Mouse (Mus musculus) embryonic facial prominence, embryonic 14.5 days (tissue): ENCODE measurements around the gene Cadm1. TPM values are rescaled to one million over a fixed set of nuclear protein-coding genes. Genes with fewer than 3 reads are reported as not detected.

ENCODE experiments used
- ATAC-seq: fragments of 200-750 bp; cut with Nextera tagmentation; 2 replicates; pipeline ENCODE4 v1.8.0; 2017; ENCODE audit warnings: low read depth, moderate number of reproducible peaks, moderate TSS enrichment
- DNase-seq: peaks from one replicate; pipeline ENCODE4 v3.0.0-alpha.2; 2015; ENCODE audit warnings: low spot score
- H3K27ac ChIP-seq: fragments of 300-500 bp; sonication (generic); replicated peaks from 2 replicates; pipeline ENCODE4 v1.5.1; 2014; ENCODE audit warnings: low read depth, mild to moderate bottlenecking, low read length, moderate library complexity
- H3K27me3 ChIP-seq: fragments of 300-500 bp; sonication (generic); replicated peaks from 2 replicates; pipeline ENCODE4 v1.6.1; 2014; ENCODE audit warnings: low read length; ENCODE audit not compliant: control insufficient read depth, insufficient read depth
- H3K36me3 ChIP-seq: fragments of 300-500 bp; sonication (generic); 2 replicates; pipeline ENCODE4 v1.6.1; 2014; ENCODE audit warnings: low read length, mixed read lengths; ENCODE audit not compliant: control insufficient read depth, insufficient read depth
- H3K4me1 ChIP-seq: fragments of 300-500 bp; sonication (generic); 2 replicates; pipeline ENCODE4 v1.6.1; 2014; ENCODE audit warnings: antibody characterized with exemption, low read length; ENCODE audit not compliant: control insufficient read depth, insufficient read depth
- H3K4me2 ChIP-seq: fragments of 300-500 bp; sonication (generic); 2 replicates; pipeline ENCODE4 v1.6.1; 2014; ENCODE audit warnings: low read depth, mild to moderate bottlenecking, low read length, moderate library complexity, mixed read lengths
- H3K4me3 ChIP-seq: fragments of 300-500 bp; sonication (generic); 2 replicates; pipeline ENCODE4 v1.5.1; 2014; ENCODE audit warnings: low read depth, mild to moderate bottlenecking, low read length
- H3K9ac ChIP-seq: fragments of 300-500 bp; sonication (generic); 2 replicates; pipeline ENCODE4 v1.6.1; 2014; ENCODE audit warnings: low read depth, mild to moderate bottlenecking, low read length, moderate library complexity, mixed read lengths
- H3K9me3 ChIP-seq: fragments of 300-500 bp; sonication (generic); 2 replicates; pipeline ENCODE4 v1.6.1; 2016; ENCODE audit warnings: low read length; ENCODE audit not compliant: control insufficient read depth
- WGBS: fragments of 180-500 bp; shearing (Covaris S2); extraction: QIAGEN DNeasy Blood & Tissue Kit; methylation state at CpG from one replicate; pipeline ENCODE4 v1.1.7; 2014; 5-methylcytosine and 5-hydroxymethylcytosine counted together
- polyA plus RNA-seq: library from polyadenylated mRNA; unstranded; fragments of >200 nt; fragmentation: Nextera tagmentation; extraction: Ambion mirVana; gene quantifications from 2 replicates; pipeline ENCODE4 v1.2.1, GENCODE M21; 2014

The Cadm1 gene
- polyA plus RNA-seq, 1 experiment from 2014 or later: 76.2 TPM

- no peak for DNase-seq
- peak; percentile 71; the same call in 1 of the 2 replicates for ATAC-seq
Measured at GRCm38 (mm10) chr9:47838170-47838569, 308.2 kb downstream of the Cadm1 start.

GRCm38 (mm10) chr9:47838890-47839691, 309.1 kb downstream of the Cadm1 start:
- 23% methylated on average over 15 of the region's 15 CpGs for WGBS
- Histone ChIP-seq H3K9me3 (no peaks in the 10 kb centered on the region), H3K4me3 (no peak overlapping the region), H3K36me3 (no peaks in the 10 kb centered on the region), H3K4me2 (no peak overlapping the region), H3K9ac (no peak overlapping the region), H3K27ac (no peak overlapping the region), H3K27me3 (no peaks in the 10 kb centered on the region), H3K4me1 (peaks cover 6% of the 10 kb centered on the region)
- DNase-seq: no peak
- ATAC-seq: no peak

More at GRCm38 (mm10) chr9:47838170-47838569, 308.2 kb downstream of the Cadm1 start:
- no peak overlapping the region for H3K9ac ChIP-seq
- H3K9me3 ChIP-seq: no peaks in the 10 kb centered on the region
- WGBS: 11% methylated on average over 8 of the region's 8 CpGs
- no peaks in the 10 kb centered on the region for H3K27me3 ChIP-seq
- no peaks in the 10 kb centered on the region for H3K36me3 ChIP-seq
- no peak overlapping the region for H3K27ac ChIP-seq
- H3K4me2 ChIP-seq: no peak overlapping the region
- peaks cover 6% of the 10 kb centered on the region for H3K4me1 ChIP-seq
- H3K4me3 ChIP-seq: no peak overlapping the region

- Histone ChIP-seq H3K4me2 (no peak overlapping the region), H3K27me3 (no peaks in the 10 kb centered on the region), H3K4me1 (peaks cover 6% of the 10 kb centered on the region), H3K27ac (no peak overlapping the region), H3K9me3 (no peaks in the 10 kb centered on the region), H3K4me3 (no peak overlapping the region), H3K36me3 (no peaks in the 10 kb centered on the region), H3K9ac (no peak overlapping the region)
- DNase-seq (no peak), ATAC-seq (no peak)
- 63% methylated on average over 10 of the region's 10 CpGs for WGBS
Measured at GRCm38 (mm10) chr9:47839692-47840025, 309.7 kb downstream of the Cadm1 start.

DNA sequence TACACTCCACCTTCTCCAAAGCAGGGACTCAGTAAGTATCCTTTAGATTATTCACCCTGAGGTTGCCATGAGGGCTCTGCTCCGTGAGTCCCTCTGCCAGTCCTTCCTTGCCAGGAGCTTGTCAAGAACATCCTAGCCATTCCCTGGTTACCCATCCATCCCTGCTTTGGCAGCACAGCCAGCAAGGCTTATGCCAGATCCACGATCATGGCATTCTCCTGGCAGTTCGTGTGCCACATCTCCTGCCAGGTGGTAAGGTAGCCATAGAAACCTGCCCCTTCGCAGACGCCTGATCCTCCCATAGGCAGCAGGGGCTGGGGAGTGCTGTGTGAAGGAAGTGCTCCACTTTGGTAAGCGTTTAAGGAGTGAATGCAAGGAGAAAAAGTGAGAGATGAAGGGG, 313.4 kb downstream of the Cadm1 start:
- no peak for ATAC-seq
- no peak for DNase-seq
- no peaks in the 10 kb centered on the region for H3K9me3 ChIP-seq
- H3K4me3 ChIP-seq: no peak overlapping the region
- no peaks in the 10 kb centered on the region for H3K36me3 ChIP-seq
- H3K9ac ChIP-seq: no peak overlapping the region
- H3K4me2 ChIP-seq: no peak overlapping the region
- no peaks in the 10 kb centered on the region for H3K27me3 ChIP-seq
- no peak overlapping the region for H3K27ac ChIP-seq
- H3K4me1 ChIP-seq: peaks cover 5% of the 10 kb centered on the region
- 82% methylated on average over 6 of the region's 6 CpGs for WGBS

DNA sequence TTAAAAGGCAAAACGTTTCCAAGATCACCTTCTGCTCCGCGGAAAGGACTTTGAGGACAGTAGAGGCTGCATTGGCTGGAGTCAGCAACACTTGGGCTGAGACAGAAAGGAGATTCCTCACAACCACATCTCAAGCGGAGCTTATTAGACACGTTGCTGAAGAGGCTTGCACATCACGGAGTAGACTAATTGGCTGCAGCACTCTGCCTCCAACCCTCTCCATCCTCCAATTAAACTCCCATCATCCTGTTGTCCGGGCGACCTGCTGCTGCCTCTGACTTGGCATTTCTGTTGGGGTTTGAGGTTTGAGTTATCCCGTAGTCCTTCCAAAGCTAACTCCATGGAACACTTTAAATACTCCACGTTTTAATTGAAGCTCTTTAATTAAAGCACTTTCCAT, 316.3 kb downstream of the Cadm1 start:
- DNase-seq: no peak
- 71% methylated on average over 10 of the region's 10 CpGs for WGBS
- Histone ChIP-seq H3K36me3 (no peaks in the 10 kb centered on the region), H3K9ac (no peak overlapping the region), H3K27me3 (no peaks in the 10 kb centered on the region), H3K27ac (no peak overlapping the region), H3K4me2 (no peak overlapping the region), H3K9me3 (no peaks in the 10 kb centered on the region), H3K4me3 (no peak overlapping the region), H3K4me1 (no peaks in the 10 kb centered on the region)
- no peak for ATAC-seq

DNA sequence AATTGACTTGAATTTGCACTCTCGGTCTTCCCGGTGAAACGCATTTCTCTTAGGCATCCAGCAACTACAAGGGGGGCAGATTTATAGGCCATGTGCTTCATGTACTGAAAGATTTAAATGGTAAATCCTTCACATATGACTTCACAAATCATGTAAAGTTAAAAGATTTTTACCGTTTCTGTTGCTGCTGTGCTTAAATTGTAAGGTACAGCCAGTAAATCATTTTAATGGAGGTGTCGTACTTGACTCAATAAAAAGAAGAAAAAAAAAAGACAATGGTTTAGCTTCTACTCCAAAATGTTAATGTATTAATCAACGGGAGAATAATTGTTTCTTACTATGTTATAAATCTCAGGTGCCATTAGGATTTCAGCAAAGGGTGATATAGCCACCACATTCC, 317.0 kb downstream of the Cadm1 start:
- H3K4me1 ChIP-seq: no peaks in the 10 kb centered on the region
- DNase-seq (no peak), ATAC-seq (no peak)
- WGBS: 68% methylated on average over 6 of the region's 6 CpGs
- H3K4me2 ChIP-seq: no peak overlapping the region
- H3K36me3 ChIP-seq: no peaks in the 10 kb centered on the region
- no peaks in the 10 kb centered on the region for H3K9me3 ChIP-seq
- H3K9ac ChIP-seq: no peak overlapping the region
- no peak overlapping the region for H3K27ac ChIP-seq
- H3K4me3 ChIP-seq: no peak overlapping the region
- no peaks in the 10 kb centered on the region for H3K27me3 ChIP-seq

DNA sequence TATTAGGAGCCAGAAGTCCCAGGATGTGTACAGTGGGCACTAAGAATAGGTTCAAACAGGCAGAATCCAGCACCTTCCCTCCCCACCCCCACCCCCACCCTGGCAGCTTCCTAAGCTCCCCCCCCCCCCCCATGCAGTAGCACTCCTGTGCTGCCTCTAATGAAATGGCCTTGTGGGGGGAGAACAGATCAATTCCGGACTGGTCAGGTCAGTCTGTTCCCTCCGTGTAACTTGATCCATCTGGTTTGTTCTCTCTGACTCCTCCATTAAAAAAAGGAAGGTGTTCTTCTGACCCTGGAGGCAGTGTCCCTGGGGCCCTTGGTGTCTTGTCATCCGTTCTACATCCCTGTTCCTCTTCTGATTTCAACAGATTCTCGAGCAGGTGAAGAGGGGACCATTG, 317.8 kb downstream of the Cadm1 start:
- Histone ChIP-seq H3K27ac (no peak overlapping the region), H3K36me3 (no peaks in the 10 kb centered on the region), H3K9ac (no peak overlapping the region), H3K4me1 (no peaks in the 10 kb centered on the region), H3K27me3 (no peaks in the 10 kb centered on the region), H3K4me3 (no peak overlapping the region), H3K9me3 (no peaks in the 10 kb centered on the region), H3K4me2 (no peak overlapping the region)
- DNase-seq (no peak), ATAC-seq (no peak)
- whole genome bisulfite sequencing: 17% methylated on average over 4 of the region's 4 CpGs

DNA sequence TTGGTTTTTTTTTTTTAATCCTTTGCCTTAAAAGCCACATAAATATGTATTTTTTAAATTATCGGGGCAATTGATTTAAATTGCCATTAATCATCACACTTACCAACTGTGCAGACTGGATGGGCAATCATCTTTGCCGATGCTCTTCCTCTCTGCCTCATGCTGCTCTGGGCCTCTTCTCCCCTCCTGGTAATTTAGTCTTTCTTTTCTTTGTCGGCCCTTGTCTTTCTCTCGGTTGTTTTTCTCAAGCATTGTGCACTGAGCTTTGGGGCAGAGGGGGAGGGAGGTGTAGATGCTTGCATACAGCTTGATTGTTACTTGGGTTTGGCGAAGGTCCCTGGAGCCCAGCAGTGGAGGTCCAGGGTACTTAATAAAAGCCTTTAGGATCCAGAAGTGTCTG, 318.8 kb downstream of the Cadm1 start:
- Histone ChIP-seq H3K4me3 (no peak overlapping the region), H3K36me3 (no peaks in the 10 kb centered on the region)
- ATAC-seq: no peak

GRCm38 (mm10) chr9:47856311-47856710, 326.3 kb downstream of the Cadm1 start:
- no peak overlapping the region for H3K4me3 ChIP-seq
- ATAC-seq (no peak), DNase-seq (no peak)
- no peaks in the 10 kb centered on the region for H3K27me3 ChIP-seq
- H3K9ac ChIP-seq: no peak overlapping the region
- 88% methylated on average over 8 of the region's 8 CpGs for WGBS
- H3K4me2 ChIP-seq: no peak overlapping the region
- peaks cover 9% of the 10 kb centered on the region for H3K4me1 ChIP-seq
- H3K27ac ChIP-seq: no peak overlapping the region
- no peaks in the 10 kb centered on the region for H3K36me3 ChIP-seq
- H3K9me3 ChIP-seq: no peaks in the 10 kb centered on the region

More for the DNA sequence above, 318.8 kb downstream of the Cadm1 start:
- Histone ChIP-seq H3K9me3 (no peaks in the 10 kb centered on the region), H3K27ac (no peak overlapping the region), H3K27me3 (no peaks in the 10 kb centered on the region), H3K4me2 (no peak overlapping the region), H3K9ac (no peak overlapping the region), H3K4me1 (no peaks in the 10 kb centered on the region)
- 44% methylated on average over 5 of the region's 5 CpGs for WGBS
- no peak for DNase-seq
